In genomic region chr9:43267357-43267756, GRCm38 (mm10) we compare ENCODE assay signal across 9 mouse cellular contexts. TPM values are rescaled to one million over a fixed set of nuclear protein-coding genes. Genes with fewer than 3 reads are reported as not detected.
DNase-seq lines count a peak whose midpoint lies in the region; ATAC-seq and TF ChIP-seq lines count a peak whose summit lies in the region.
"Had no signal": no experiment of that assay in that cellular context is flagged by ENCODE, and none has a peak within 500 bp of the region (broad histone marks: within the 10 kb centered on the region; RNA-seq: fewer than 3 reads in every experiment).

No protein-coding gene starts in this region.

- no peaks in the 10 kb centered on the region for H3K36me3 ChIP-seq in midbrain, postnatal 0 days (ENCODE audit: insufficient read depth, low read length)

- DNase-seq in layer of hippocampus, adult 2 months (ENCODE audit: low spot score in 2 of 2): no peak
- DNase-seq in layer of hippocampus, postnatal 36 days: no peak
- peak; percentile 82 for DNase-seq in liver
- peak; percentile 71 for DNase-seq in testis, postnatal 10 days (ENCODE audit: low spot score)
- no peak for DNase-seq in midbrain, postnatal 0 days (ENCODE audit: low spot score)
- no peak for DNase-seq in urinary bladder, adult 2 months (ENCODE audit: low spot score)
- no peak for DNase-seq in layer of hippocampus, postnatal 14 days (ENCODE audit: low spot score in 2 of 2)

- TF ChIP-seq POLR2A in bone marrow, adult 2 months (IDR thresholded peaks at IDR 0.05; ENCODE audit: borderline replicate concordance, control insufficient read depth, low read depth, low read length): no peak

- no peak overlapping the region for H3K9ac ChIP-seq in midbrain, postnatal 0 days (replicated peaks; ENCODE audit: low read length, poor library complexity, severe bottlenecking)

- H3K4me1 ChIP-seq in bone marrow, adult 2 months (ENCODE audit: control insufficient read depth, insufficient read depth, low read length): no peaks in the 10 kb centered on the region; the same call in 1 of the 2 replicates
- no peaks in the 10 kb centered on the region for H3K4me1 ChIP-seq in midbrain, postnatal 0 days (ENCODE audit: insufficient read depth, low read length)

- WGBS in bone marrow, adult 2 months: 45% methylated on average over 8 of the region's 8 CpGs
- WGBS in midbrain, postnatal 0 days: 85% methylated on average over 8 of the region's 8 CpGs

- no peak overlapping the region for H3K4me3 ChIP-seq in layer of hippocampus, adult 2 months
- no peak overlapping the region for H3K4me3 ChIP-seq in bone marrow, adult 2 months (replicated peaks; ENCODE audit: control insufficient read depth, low read depth, low read length)
- H3K4me3 ChIP-seq in midbrain, postnatal 0 days (ENCODE audit: low read depth, low read length): no peak overlapping the region

- H3K9me3 ChIP-seq in midbrain, postnatal 0 days (ENCODE audit: low read length): no peaks in the 10 kb centered on the region

- peak; percentile 53 for TF ChIP-seq CTCF in layer of hippocampus, adult 2 months (conservative IDR thresholded peaks at IDR 0.05)
- peak; percentile 61 for TF ChIP-seq CTCF in bone marrow, adult 2 months (IDR thresholded peaks at IDR 0.05; ENCODE audit: control insufficient read depth, insufficient read depth, low read length)
- TF ChIP-seq CTCF in midbrain, postnatal 0 days (IDR thresholded peaks at IDR 0.05): no peak; the same call in 1 of the 2 replicates

- H3K4me2 ChIP-seq in midbrain, postnatal 0 days (ENCODE audit: low read depth, low read length, poor library complexity, severe bottlenecking): no peak overlapping the region

- peaks cover 20% of the 10 kb centered on the region; the same call in 1 of the 2 replicates for H3K27me3 ChIP-seq in midbrain, postnatal 0 days (ENCODE audit: insufficient read depth, low read length)

- no peak for ATAC-seq in midbrain, postnatal 0 days (ENCODE audit: low FRiP score)

- H3K27ac ChIP-seq in layer of hippocampus, adult 2 months: peak overlapping the region; percentile 81; the same call in 1 of the 2 replicates
- H3K27ac ChIP-seq in bone marrow, adult 2 months (ENCODE audit: control insufficient read depth, insufficient read depth, low read depth, low read length, poor library complexity): no peak overlapping the region
- no peak overlapping the region for H3K27ac ChIP-seq in midbrain, postnatal 0 days (ENCODE audit: low read depth, low read length)

RNA-seq across cellular contexts. Expression of gene Oaf, which starts 27.6 kb away (rescaled TPM):
- 10 to 100 TPM; 18.6 to 19.5 TPM for total RNA-seq in layer of hippocampus, adult 2 months (2021)
- total RNA-seq in layer of hippocampus, postnatal 36 days (2021): 10 to 100 TPM; 13.1 to 17.7 TPM
- polyA plus RNA-seq in bone marrow, adult 2 months (2011; ENCODE audit: insufficient read depth, insufficient read length, low replicate concordance, missing spikeins): 15.8 and 17.9 TPM in 2 replicates
- 4.7 and 4.9 TPM in 2 replicates for total RNA-seq in midbrain, postnatal 0 days (2014; rRNA removed)
- polyA plus RNA-seq in midbrain, postnatal 0 days (2015; fragmentation: Nextera tagmentation; extraction: Ambion mirVana): 4.5 and 4.7 TPM in 2 replicates
- 53.7 and 67.1 TPM in 2 replicates for polyA plus RNA-seq in urinary bladder, adult 2 months (2012; rRNA removed)
- 10 to 100 TPM; 18.2 to 24.4 TPM for total RNA-seq in layer of hippocampus, postnatal 14 days (2021)

RNA-seq across cellular contexts. Expression of gene Trim29, which starts 43.3 kb away (rescaled TPM):
- under 1 TPM; 0.32 to 0.44 TPM for total RNA-seq in layer of hippocampus, adult 2 months (2021)
- under 1 TPM; 0.37 to 0.40 TPM for total RNA-seq in layer of hippocampus, postnatal 36 days (2021)
- polyA plus RNA-seq in bone marrow, adult 2 months (2011; ENCODE audit: insufficient read depth, insufficient read length, low replicate concordance, missing spikeins): not detected in 2 replicates
- 0.24 and 2.4 TPM in 2 replicates for total RNA-seq in midbrain, postnatal 0 days (2014; rRNA removed)
- polyA plus RNA-seq in midbrain, postnatal 0 days (2015; fragmentation: Nextera tagmentation; extraction: Ambion mirVana): 0.12 and 0.16 TPM in 2 replicates
- 59.6 and 62.9 TPM in 2 replicates for polyA plus RNA-seq in urinary bladder, adult 2 months (2012; rRNA removed)
- under 1 TPM; 0.44 to 0.67 TPM for total RNA-seq in layer of hippocampus, postnatal 14 days (2021)
- total RNA-seq: heart, adult 8-10 months had no signal

RNA-seq across cellular contexts. Expression of gene Pou2f3, which starts 57.2 kb away (rescaled TPM):
- under 1 TPM; 0.22 to 0.33 TPM for total RNA-seq in layer of hippocampus, adult 2 months (2021)
- under 1 TPM; 0.30 to 0.56 TPM for total RNA-seq in layer of hippocampus, postnatal 36 days (2021)
- 0.77 TPM in 1 of 2 replicates, not detected in the other for polyA plus RNA-seq in bone marrow, adult 2 months (2011; ENCODE audit: insufficient read depth, insufficient read length, low replicate concordance, missing spikeins)
- 0.16 TPM in 1 of 2 replicates, not detected in the other for total RNA-seq in midbrain, postnatal 0 days (2014; rRNA removed)
- polyA plus RNA-seq in midbrain, postnatal 0 days (2015; fragmentation: Nextera tagmentation; extraction: Ambion mirVana): not detected in 2 replicates
- 0.28 and 0.53 TPM in 2 replicates for polyA plus RNA-seq in urinary bladder, adult 2 months (2012; rRNA removed)
- not detected for total RNA-seq in layer of hippocampus, postnatal 14 days (2021)
- total RNA-seq: heart, adult 8-10 months had no signal

Comparison
In these comparisons a context has a peak if more than half of its experiments do, and no peak if none do; other contexts are left out.
1. DNase-seq: peak in liver (single experiment) and testis, postnatal 10 days (single experiment); none in layer of hippocampus, adult 2 months (0 of 2), layer of hippocampus, postnatal 36 days (0 of 2), midbrain, postnatal 0 days (single experiment), urinary bladder, adult 2 months (single experiment) and layer of hippocampus, postnatal 14 days (0 of 2).